Mouse (Mus musculus) embryo, embryonic 11 days (tissue): ENCODE results near the gene Carmil2.

Source experiments
- DNase-seq: peaks from one replicate; pipeline ENCODE4 v3.0.0-alpha.2; 2015

The Carmil2 gene

GRCm38 (mm10) chr8:105727397-105728124, 41.5 kb downstream of the Carmil2 start:
- DNase-seq: peak; percentile 15

GRCm38 (mm10) chr8:105732186-105732585, 46.1 kb downstream of the Carmil2 start:
- DNase-seq: no peak

GRCm38 (mm10) chr8:105739216-105739615, 53.1 kb downstream of the Carmil2 start:
- DNase-seq: no peak

- DNase-seq: no peak
Measured at GRCm38 (mm10) chr8:105743301-105743700, 57.2 kb downstream of the Carmil2 start.
